In the genomic region with DNA sequence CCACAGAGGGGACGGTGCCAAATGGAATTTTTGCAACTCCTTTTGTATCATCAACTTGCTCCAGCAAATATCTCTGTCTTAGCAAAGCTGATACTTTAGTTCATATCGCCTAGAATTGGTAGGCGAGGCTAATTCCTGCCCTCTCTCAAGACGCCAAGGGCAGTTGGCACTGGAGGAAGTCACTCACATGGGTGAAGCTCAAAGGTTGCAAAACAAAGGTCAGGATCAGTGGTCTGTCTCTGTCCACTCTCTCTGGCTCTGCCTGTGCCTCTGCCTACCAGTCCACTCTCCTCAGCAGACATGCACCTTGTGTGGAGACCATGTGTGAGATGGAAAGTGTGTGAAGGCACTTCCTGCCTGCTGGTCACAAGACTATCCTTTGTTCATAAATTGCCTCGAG, we compare ENCODE assay signal across 22 mouse cellular contexts. TPM values are rescaled to one million over a fixed set of nuclear protein-coding genes. Genes with fewer than 3 reads are reported as not detected.
DNase-seq lines count a peak whose midpoint lies in the region; ATAC-seq lines count a peak whose summit lies in the region.
"Had no signal": no experiment of that assay in that cellular context is flagged by ENCODE, and none has a peak within 500 bp of the region (broad histone marks: within the 10 kb centered on the region; RNA-seq: fewer than 3 reads in every experiment).

No protein-coding gene starts in this region.

- WGBS in neural tube, embryonic 15.5 days = 88% methylated on average over 5 of the region's 5 CpGs

- no peak overlapping the region for H3K4me2 ChIP-seq in neural tube, embryonic 15.5 days
- H3K4me2 ChIP-seq: embryonic facial prominence, embryonic 13.5 days; forebrain, embryonic 12.5 days; hindbrain, embryonic 12.5 days had no signal

- H3K4me1 ChIP-seq in brown adipose tissue, adult 24 weeks (ENCODE audit: control insufficient read depth, insufficient read depth, insufficient read length, low read length) = peaks cover 6% of the 10 kb centered on the region
- no peaks in the 10 kb centered on the region for H3K4me1 ChIP-seq in neural tube, embryonic 15.5 days
- H3K4me1 ChIP-seq: embryonic facial prominence, embryonic 13.5 days; forebrain, embryonic 12.5 days; heart, embryonic 10.5 days; hindbrain, embryonic 12.5 days had no signal

- no peak for ATAC-seq in neural tube, embryonic 15.5 days (ENCODE audit: low FRiP score)
- ATAC-seq: CD4-positive, CD25-positive, alpha-beta regulatory T cell, adult 4 months; forebrain, embryonic 16.5 days had no signal

- DNase-seq in adrenal gland, postnatal 14 days = peak; percentile 42
- DNase-seq in adrenal gland, postnatal 4 days (ENCODE audit: low spot score in 2 of 2) = no peak
- peak; percentile 78 for DNase-seq in kidney, adult 18-20 months
- no peak for DNase-seq in kidney, postnatal 4 days
- DNase-seq in kidney, postnatal 25 days = peak; percentile 77 to 89
- DNase-seq in retina, embryonic 14.5 days (ENCODE audit: low spot score) = no peak
- DNase-seq: adrenal gland, adult 8-10 months; B cell, adult 2 months; cerebellum, adult 18-20 months; cerebellum, adult 9-11 months; cerebellum, postnatal 36 days; gastrocnemius, postnatal 10 days; heart, postnatal 4 days had no signal

- no peaks in the 10 kb centered on the region for H3K27me3 ChIP-seq in neural tube, embryonic 15.5 days (replicated peaks)
- H3K27me3 ChIP-seq: embryonic facial prominence, embryonic 13.5 days; forebrain, embryonic 12.5 days; hindbrain, embryonic 12.5 days had no signal

- H3K9ac ChIP-seq in neural tube, embryonic 15.5 days (replicated peaks) = no peak overlapping the region
- H3K9ac ChIP-seq: embryonic facial prominence, embryonic 13.5 days; forebrain, embryonic 12.5 days; hindbrain, embryonic 12.5 days had no signal

- H3K4me3 ChIP-seq in brown adipose tissue, adult 24 weeks (ENCODE audit: insufficient read depth, low read depth, low read length) = no peak overlapping the region
- no peak overlapping the region for H3K4me3 ChIP-seq in neural tube, embryonic 15.5 days (replicated peaks)
- H3K4me3 ChIP-seq: embryonic facial prominence, embryonic 13.5 days; forebrain, embryonic 12.5 days; heart, embryonic 10.5 days; hindbrain, embryonic 12.5 days had no signal

- no peaks in the 10 kb centered on the region for H3K9me3 ChIP-seq in neural tube, embryonic 15.5 days (replicated peaks)
- H3K9me3 ChIP-seq: embryonic facial prominence, embryonic 13.5 days; forebrain, embryonic 12.5 days; heart, embryonic 10.5 days; hindbrain, embryonic 12.5 days had no signal

- peak overlapping the region; percentile 52 for H3K27ac ChIP-seq in brown adipose tissue, adult 24 weeks (replicated peaks; ENCODE audit: low read depth, low read length)
- no peak overlapping the region for H3K27ac ChIP-seq in neural tube, embryonic 15.5 days (replicated peaks)
- H3K27ac ChIP-seq: embryonic facial prominence, embryonic 13.5 days; forebrain, embryonic 12.5 days; heart, embryonic 10.5 days; hindbrain, embryonic 12.5 days had no signal

- no peaks in the 10 kb centered on the region for H3K36me3 ChIP-seq in neural tube, embryonic 15.5 days
- H3K36me3 ChIP-seq: forebrain, embryonic 12.5 days; G1E; hindbrain, embryonic 12.5 days had no signal

RNA-seq across cellular contexts. Expression of a gene that starts 48.4 kb away (rescaled TPM):
- 28.2 and 29.1 TPM in 2 replicates for total RNA-seq in adrenal gland, postnatal 14 days (2021)
- 10 to 100 TPM; 17.0 to 18.7 TPM for total RNA-seq in adrenal gland, postnatal 4 days (2021)
- polyA plus RNA-seq in brown adipose tissue, adult 24 weeks (2012; ENCODE audit: insufficient read depth, insufficient read length, missing spikeins) = 12.9 and 32.9 TPM in 2 replicates
- 2.6 and 3.2 TPM in 2 replicates for polyA plus RNA-seq in neural tube, embryonic 15.5 days (2015; fragmentation: Nextera tagmentation; extraction: Ambion mirVana)
- polyA plus RNA-seq: G1E had no signal

Comparison
In these comparisons a context has a peak if more than half of its experiments do, and no peak if none do; other contexts are left out.
1. DNase-seq: peak in adrenal gland, postnatal 14 days (single experiment), kidney, adult 18-20 months (single experiment) and kidney, postnatal 25 days (2 of 2); none in adrenal gland, postnatal 4 days (0 of 2), kidney, postnatal 4 days (0 of 2) and retina, embryonic 14.5 days (single experiment).